Mouse (Mus musculus) heart, embryonic 15.5 days (tissue): Measurements from ENCODE around the gene Ints1. TPM values are rescaled to one million over a fixed set of nuclear protein-coding genes. Genes with fewer than 3 reads are reported as not detected.

Experiments
- ATAC-seq: fragments of 200-750 bp; cut with Nextera tagmentation; replicated peaks from 2 replicates; pipeline ENCODE4 v1.8.0; 2017; ENCODE audit warnings: low read depth, moderate TSS enrichment; ENCODE audit not compliant: insufficient number of reproducible peaks, insufficient read depth, low FRiP score
- H3K27ac ChIP-seq: fragments of 300-500 bp; sonication (generic); 2 replicates; pipeline ENCODE4 v1.5.1; 2015; ENCODE audit warnings: mild to moderate bottlenecking, inconsistent platforms
- H3K27me3 ChIP-seq: fragments of 300-500 bp; sonication (generic); 2 replicates; pipeline ENCODE4 v1.6.1; 2015; ENCODE audit warnings: inconsistent platforms
- H3K36me3 ChIP-seq: fragments of 300-500 bp; sonication (generic); 2 replicates; pipeline ENCODE4 v1.6.1; 2015; ENCODE audit warnings: mild to moderate bottlenecking, inconsistent platforms
- H3K4me1 ChIP-seq: fragments of 300-500 bp; sonication (generic); replicated peaks from 2 replicates; pipeline ENCODE4 v1.6.1; 2015; ENCODE audit warnings: inconsistent platforms
- H3K4me2 ChIP-seq: fragments of 300-500 bp; sonication (generic); 2 replicates; pipeline ENCODE4 v1.6.1; 2015; ENCODE audit warnings: inconsistent platforms, mild to moderate bottlenecking, moderate library complexity
- H3K4me3 ChIP-seq: fragments of 300-500 bp; sonication (generic); 2 replicates; pipeline ENCODE4 v1.5.1; 2015; ENCODE audit warnings: mild to moderate bottlenecking, inconsistent platforms
- H3K9ac ChIP-seq: fragments of 300-500 bp; sonication (generic); 2 replicates; pipeline ENCODE4 v1.6.1; 2015; ENCODE audit warnings: mild to moderate bottlenecking, inconsistent platforms
- H3K9me3 ChIP-seq: fragments of 300-500 bp; sonication (generic); replicated peaks from 2 replicates; pipeline ENCODE4 v1.6.1; 2016; ENCODE audit warnings: inconsistent platforms
- WGBS: fragments of 180-500 bp; shearing (Covaris S2); methylation state at CpG from one replicate; pipeline ENCODE4 v1.1.7; 2015; ENCODE audit warnings: mixed read lengths; 5-methylcytosine and 5-hydroxymethylcytosine counted together
- microRNA-seq: library from miRNA; unstranded; fragments of <30 nt; microRNA quantifications from one replicate; pipeline ENCODE4, GENCODE M21; 2016
- polyA plus RNA-seq: library from polyadenylated mRNA; unstranded; fragments of >200 nt; fragmentation: Nextera tagmentation; extraction: Ambion mirVana; gene quantifications from 2 replicates; pipeline ENCODE4 v1.2.1, GENCODE M21; 2015

Gene Ints1
- polyA plus RNA-seq, 1 experiment from 2014 or later: 12.6 TPM

- no peak overlapping the region for H3K9ac ChIP-seq
- no peak overlapping the region for H3K4me3 ChIP-seq
- peak; percentile 23; the same call in 1 of the 2 replicates for ATAC-seq
- H3K27ac ChIP-seq: no peak overlapping the region
- 52% methylated on average over 2 of the region's 2 CpGs for WGBS
- no peaks in the 10 kb centered on the region for H3K36me3 ChIP-seq
- H3K27me3 ChIP-seq: no peaks in the 10 kb centered on the region
- H3K9me3 ChIP-seq: no peaks in the 10 kb centered on the region
- 0 out of 2 replicates have a peak, but pooled peaks cover 7% of the 10 kb centered on the region for H3K4me1 ChIP-seq
- no peak overlapping the region for H3K4me2 ChIP-seq
These were observed 72.6 kb downstream of the Ints1 start for GRCm38 (mm10) chr5:139702905-139703304.

GRCm38 (mm10) chr5:139702236-139702635 lies 73.2 kb downstream of the Ints1 start:
- Histone ChIP-seq H3K4me3 (no peak overlapping the region), H3K27me3 (no peaks in the 10 kb centered on the region), H3K36me3 (no peaks in the 10 kb centered on the region), H3K9me3 (no peaks in the 10 kb centered on the region), H3K4me2 (peak overlapping the region; percentile 3; the same call in 1 of the 2 replicates), H3K4me1 (0 out of 2 replicates have a peak, but pooled peaks cover 7% of the 10 kb centered on the region), H3K9ac (no peak overlapping the region), H3K27ac (no peak overlapping the region)
- 15% methylated on average over 10 of the region's 10 CpGs for WGBS
- ATAC-seq: peak; percentile 41; the same call in 1 of the 2 replicates

Small RNA genes lying within 50 kb of the gene (microRNA-seq; reads per million reads assigned to microRNA genes)
- gene Mir7037: not detected

Other genes with a start within 250 kb of the Ints1 start
- not detected in 2 replicates for gene Uncx, start 232.2 kb downstream of the Ints1 start, polyA plus RNA-seq
- gene Micall2, start 39.3 kb downstream of the Ints1 start, polyA plus RNA-seq: 1.3 and 2.4 TPM in 2 replicates
- gene Mafk, start 15.8 kb upstream of the Ints1 start, polyA plus RNA-seq: 19.1 and 23.0 TPM in 2 replicates
- gene Tmem184a, start 44.2 kb upstream of the Ints1 start, polyA plus RNA-seq: 0.18 and 1.9 TPM in 2 replicates
- not detected in 2 replicates for gene Gm26938, start 50.7 kb upstream of the Ints1 start, polyA plus RNA-seq
- 33.2 and 39.2 TPM in 2 replicates for gene Psmg3, start 51.2 kb upstream of the Ints1 start, polyA plus RNA-seq
- 0.10 and 0.65 TPM in 2 replicates for gene Elfn1, start 132.3 kb upstream of the Ints1 start, polyA plus RNA-seq